Mouse (Mus musculus) ES-E14 (cell line): ENCODE data around the gene Cbs.

Experiments
- CHD2 ChIP-seq: IDR thresholded peaks from 2 replicates; pipeline ENCODE4 v1.6.1; 2014; ENCODE audit warnings: mild to moderate bottlenecking, low read depth, low read length, inconsistent platforms
- HCFC1 ChIP-seq: IDR thresholded peaks from 2 replicates; pipeline ENCODE4 v1.6.1; 2012; ENCODE audit warnings: low read length, inconsistent platforms, borderline replicate concordance; ENCODE audit not compliant: insufficient read depth
- MAFK ChIP-seq: IDR thresholded peaks from 2 replicates; pipeline ENCODE4 v1.6.1; 2014; ENCODE audit warnings: mild to moderate bottlenecking, low read depth, low read length, inconsistent platforms; ENCODE audit not compliant: insufficient read depth

DNA sequence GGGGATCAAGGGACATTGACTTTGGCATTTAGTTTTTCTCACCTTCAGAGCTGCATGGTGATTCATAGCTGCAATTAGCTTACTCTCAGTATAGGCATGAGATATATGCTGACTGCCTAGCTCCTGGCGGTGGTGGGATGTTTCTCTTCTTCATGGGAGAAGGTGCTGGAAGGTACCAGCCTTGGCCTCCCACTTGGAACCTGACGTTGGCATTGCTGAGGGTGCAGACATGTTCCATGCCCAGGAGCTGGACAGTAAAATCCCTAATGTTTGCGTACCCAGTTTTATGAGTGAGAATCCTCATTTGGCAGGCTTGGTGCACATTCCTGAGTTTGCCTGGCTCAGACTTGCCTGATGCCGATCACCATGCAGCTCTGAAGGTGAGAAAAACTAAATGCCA is 13.9 kb downstream of the Cbs start:
- TF ChIP-seq CHD2 (no peak), HCFC1 (no peak), MAFK (no peak)
